Mouse (Mus musculus) macrophage (primary cell): Measurements from ENCODE around the gene Cep57l1. TPM values are rescaled to one million over a fixed set of nuclear protein-coding genes. Genes with fewer than 3 reads are reported as not detected.

Experiments
- H3K27ac ChIP-seq: fragments of 350-480 bp; formaldehyde crosslinking; 2 replicates; pipeline ENCODE4 v1.9.0; 2021
- H3K36me3 ChIP-seq: fragments of 350-480 bp; formaldehyde crosslinking; 2 replicates; pipeline ENCODE4 v1.9.0; 2021; ENCODE audit errors: inconsistent target
- H3K4me3 ChIP-seq: fragments of 350-480 bp; formaldehyde crosslinking; 2 replicates; pipeline ENCODE4 v1.9.0; 2021; ENCODE audit errors: inconsistent target
- H3K79me2 ChIP-seq: fragments of 350-480 bp; formaldehyde crosslinking; 2 replicates; pipeline ENCODE4 v1.9.0; 2021; ENCODE audit errors: inconsistent target
- WGBS: methylation state at CpG from one replicate; pipeline ENCODE4 v1.1.7; 2026; ENCODE audit warnings: inconsistent platforms; ENCODE audit not compliant: missing documents; 5-methylcytosine and 5-hydroxymethylcytosine counted together
- polyA plus RNA-seq: library from polyadenylated mRNA; stranded (reverse); fragments of 250-400 nt; gene quantifications from 3 replicates; pipeline ENCODE4 v1.2.4, GENCODE M21; 2018; ENCODE audit warnings: inconsistent platforms
- total RNA-seq, 78 experiments: library from RNA; depleted of rRNA; stranded (reverse); fragments of 250-400 nt; gene quantifications; 1 replicate in 9 of 78; 2 replicates in 24 of 78; 3 replicates in 43 of 78; 4 replicates in 2 of 78; pipeline ENCODE4 v1.2.4; 2018; ENCODE audit warnings: inconsistent platforms in 56 of 78

The Cep57l1 gene
- 10 to 100 TPM in 19 of 26 experiments, 1 to 10 TPM in 7; 1.1 to 48.5 (median 24.5) TPM for total RNA-seq (2018; cell fraction: chromatin; rRNA removed)
- total RNA-seq (2018; cell fraction: cytosol; rRNA removed) = 1 to 10 TPM; 1.6 to 6.6 (median 4.3) TPM
- 10 to 100 TPM in 16 of 26 experiments, 1 to 10 TPM in 9, under 1 TPM in 1; 0.98 to 36.0 (median 13.1) TPM for total RNA-seq (2018; cell fraction: nucleus; rRNA removed)
- 3.9 to 8.9 TPM (median 4.9 TPM) in 3 replicates for polyA plus RNA-seq

DNA sequence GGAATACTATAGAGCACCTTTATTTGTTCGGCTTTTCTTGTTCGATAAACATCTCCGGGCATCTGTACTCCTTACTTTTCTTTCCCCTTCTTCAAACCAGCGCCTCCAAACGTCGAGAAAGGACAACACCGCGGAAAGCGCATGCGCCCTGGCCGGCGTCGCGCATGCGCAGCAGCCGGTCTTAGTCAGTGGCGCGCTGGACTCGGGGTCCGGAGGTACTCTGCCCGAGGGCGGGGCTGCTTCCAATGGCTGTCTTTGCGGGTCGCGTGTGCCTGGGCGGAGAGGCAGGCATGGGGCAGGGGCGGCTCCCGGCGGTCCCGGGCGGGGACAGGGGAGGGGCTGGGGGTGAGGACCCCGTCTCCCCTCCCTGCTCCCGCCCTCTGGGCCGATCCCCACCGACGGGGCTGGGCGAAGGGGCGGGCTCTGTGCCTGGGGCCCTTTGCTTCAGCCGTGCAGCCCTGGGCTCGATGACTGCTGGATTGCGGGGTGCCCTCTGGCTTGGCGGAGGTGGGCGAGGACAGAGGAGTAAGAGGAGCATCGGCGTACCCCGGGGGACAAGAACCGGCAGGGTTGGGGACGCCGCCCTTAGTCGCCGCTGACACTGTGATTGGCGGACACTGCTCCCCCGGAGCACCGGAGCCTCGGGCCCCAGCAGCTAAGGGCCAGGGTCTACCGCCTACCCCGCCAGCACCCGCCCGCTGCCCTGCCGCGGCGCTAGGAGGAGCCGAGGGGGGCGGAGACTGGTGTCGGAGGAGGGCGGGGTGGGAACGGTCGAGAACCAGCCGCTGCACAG lies at the start of gene Cep57l1, which contains the start of gene Sesn1:
TSS of gene Cep57l1 (minus strand) at position 101 of the 793 bp plus-strand sequence.
TSS of gene Sesn1 (plus strand) at position 165 of the 793 bp plus-strand sequence.
- no peaks in the 10 kb centered on the region for H3K36me3 ChIP-seq
- H3K79me2 ChIP-seq = peaks cover 43% of the 10 kb centered on the region
- WGBS = under 1% methylated on average over 60 of the region's 69 CpGs
- H3K27ac ChIP-seq = peak within 1 kb of the TSS; percentile 78
- peak within 1 kb of the TSS; percentile 60 for H3K4me3 ChIP-seq

DNA sequence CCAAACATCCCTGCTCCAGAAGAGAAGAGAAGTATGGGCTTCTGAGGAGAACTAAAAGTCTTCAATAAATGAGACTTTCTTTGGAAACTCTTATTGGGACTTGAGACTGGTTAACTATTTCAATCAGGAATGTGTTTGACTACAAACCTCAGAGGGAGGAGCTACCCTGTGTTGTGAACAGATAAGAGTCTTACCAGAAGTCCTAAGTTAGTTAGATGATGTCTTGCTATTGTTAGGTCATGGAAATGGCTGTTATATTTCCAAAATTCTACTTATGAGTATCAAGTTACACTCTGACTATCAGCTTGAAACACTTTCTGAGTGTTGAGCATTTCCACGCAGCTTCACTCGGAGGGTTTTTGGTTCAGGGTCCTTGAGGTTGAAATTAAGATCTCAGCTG lies 39.0 kb upstream of the Cep57l1 start:
- WGBS = 92% methylated on average over 2 of the region's 2 CpGs
- Histone ChIP-seq H3K27ac (no peak overlapping the region), H3K36me3 (no peaks in the 10 kb centered on the region), H3K79me2 (no peaks in the 10 kb centered on the region), H3K4me3 (no peak overlapping the region)

DNA sequence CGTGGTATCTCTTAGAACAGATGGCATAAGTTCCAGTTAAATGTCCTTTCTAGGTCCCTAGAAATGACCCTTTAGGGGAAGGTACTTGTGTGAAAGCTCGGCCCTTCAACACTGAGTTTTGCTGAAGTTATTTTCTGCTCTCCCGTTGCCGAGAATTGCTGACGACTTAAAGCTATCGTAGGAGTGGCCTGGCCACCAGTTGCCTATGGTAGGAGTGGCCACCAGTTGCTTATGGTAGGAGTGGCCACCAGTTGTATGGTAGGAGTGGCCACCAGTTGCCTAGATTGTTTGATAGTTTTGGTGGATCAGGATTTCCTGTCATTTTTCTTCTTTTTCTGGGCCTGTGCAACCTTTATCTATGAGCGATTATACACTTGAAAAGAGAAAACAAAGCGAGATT lies 38.1 kb upstream of the Cep57l1 start:
- no peak overlapping the region for H3K27ac ChIP-seq
- WGBS = 93% methylated on average over 8 of the region's 8 CpGs
- H3K4me3 ChIP-seq = no peak overlapping the region
- H3K36me3 ChIP-seq = no peaks in the 10 kb centered on the region
- H3K79me2 ChIP-seq = no peaks in the 10 kb centered on the region

DNA sequence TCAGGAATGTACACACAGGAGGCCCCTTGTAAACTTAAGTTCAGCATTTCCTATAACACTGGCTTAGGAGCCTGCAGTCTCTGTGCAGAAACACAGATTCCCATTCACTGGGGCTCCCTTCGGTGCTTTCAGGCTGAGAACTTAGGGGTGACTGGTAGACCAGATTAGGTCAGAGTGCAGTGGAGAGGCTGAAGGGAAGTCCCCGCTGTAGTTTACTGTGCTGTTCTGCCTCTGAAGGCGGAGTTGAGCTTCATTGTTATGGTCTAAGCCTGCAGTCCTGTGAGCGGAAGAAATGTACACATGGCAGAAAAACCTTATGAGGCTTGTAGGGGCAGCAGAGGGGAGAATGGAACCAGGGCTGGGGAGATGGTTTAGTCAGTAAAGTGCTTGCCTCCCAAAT lies 29.2 kb upstream of the Cep57l1 start:
- 89% methylated on average over 4 of the region's 4 CpGs for WGBS
- H3K4me3 ChIP-seq = no peak overlapping the region
- H3K36me3 ChIP-seq = no peaks in the 10 kb centered on the region
- H3K27ac ChIP-seq = no peak overlapping the region
- peaks cover 20% of the 10 kb centered on the region; the same call in 1 of the 2 replicates for H3K79me2 ChIP-seq

DNA sequence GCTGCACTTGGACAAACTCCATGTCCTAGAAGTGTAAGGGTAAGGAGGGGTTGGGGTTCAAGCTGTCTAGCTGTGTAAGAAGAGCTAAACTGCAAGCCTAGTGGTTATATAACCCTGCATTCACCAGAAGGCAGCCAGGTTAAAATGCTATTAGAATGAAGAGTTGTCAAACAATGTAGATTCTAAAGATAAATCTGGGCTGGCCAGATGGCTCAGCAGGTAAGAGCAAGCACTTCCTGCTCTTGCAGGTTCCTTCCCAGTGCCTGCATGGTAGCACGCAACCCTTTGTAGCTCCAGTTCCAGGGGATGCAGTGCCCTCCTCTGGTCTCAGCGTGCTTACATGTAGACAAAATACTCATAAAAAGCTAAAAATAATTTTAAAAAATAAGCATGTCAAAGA lies 24.5 kb upstream of the Cep57l1 start:
- 88% methylated on average over 2 of the region's 2 CpGs for WGBS
- Histone ChIP-seq H3K4me3 (no peak overlapping the region), H3K79me2 (peaks cover 58% of the 10 kb centered on the region; the same call in 1 of the 2 replicates), H3K36me3 (no peaks in the 10 kb centered on the region), H3K27ac (no peak overlapping the region)

DNA sequence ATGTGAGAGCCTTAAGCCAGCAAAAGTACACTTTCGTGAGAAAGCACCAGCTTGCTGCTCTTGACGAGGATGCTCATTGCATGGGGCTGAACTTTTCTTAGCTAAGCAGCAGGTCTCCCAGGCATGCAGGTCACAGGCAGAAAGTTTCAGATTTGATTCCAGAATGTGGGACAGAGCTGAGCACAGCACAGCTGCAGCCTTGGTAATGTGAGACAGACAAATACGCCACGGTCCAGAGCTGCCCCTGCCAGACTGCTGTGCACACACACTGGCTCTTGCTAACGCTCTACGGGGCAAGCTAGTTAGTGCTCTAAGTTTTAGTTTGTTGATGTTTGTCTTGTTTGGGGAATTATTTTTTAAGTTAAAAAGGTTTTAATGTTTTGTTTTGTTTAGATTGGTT lies 22.5 kb upstream of the Cep57l1 start:
- H3K36me3 ChIP-seq = no peaks in the 10 kb centered on the region
- 88% methylated on average over 6 of the region's 6 CpGs for WGBS
- no peak overlapping the region for H3K27ac ChIP-seq
- peaks cover 78% of the 10 kb centered on the region; the same call in 1 of the 2 replicates for H3K79me2 ChIP-seq
- H3K4me3 ChIP-seq = no peak overlapping the region

DNA sequence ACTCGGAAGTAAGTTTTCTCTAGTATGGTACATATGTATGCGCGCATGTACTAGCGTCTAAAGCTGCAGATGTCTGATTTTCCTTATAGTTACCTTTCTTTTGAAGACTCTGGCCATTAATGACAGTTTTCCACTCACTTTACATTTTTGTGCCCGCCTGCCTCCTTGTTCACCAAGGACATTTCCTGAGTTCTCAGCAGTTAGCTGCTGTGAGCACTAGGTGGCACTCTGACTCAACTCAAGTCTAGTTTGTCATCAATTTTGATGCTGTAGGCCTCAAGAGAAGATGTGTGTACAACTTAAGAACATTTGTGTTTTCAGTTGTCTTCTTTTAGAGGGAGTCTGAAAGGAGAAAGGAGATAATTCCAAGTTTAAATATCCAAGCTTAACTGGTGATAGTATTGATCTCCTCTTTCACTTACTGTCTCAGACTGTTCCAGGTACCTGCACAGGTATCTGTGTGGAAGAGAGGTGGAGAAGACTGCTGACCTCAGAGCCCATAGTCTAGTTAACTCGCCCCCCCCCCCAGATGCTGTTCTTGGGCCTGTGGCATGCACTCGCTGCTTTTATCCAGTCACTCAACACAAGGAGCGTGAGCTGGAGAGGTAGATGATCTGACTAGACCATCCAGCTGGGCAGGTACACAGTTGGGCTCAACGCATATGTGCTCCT lies 21.3 kb upstream of the Cep57l1 start:
- peaks cover 80% of the 10 kb centered on the region for H3K79me2 ChIP-seq
- H3K36me3 ChIP-seq = no peaks in the 10 kb centered on the region
- peak overlapping the region; percentile 29; the same call in 1 of the 2 replicates for H3K27ac ChIP-seq
- WGBS = 52% methylated on average over 8 of the region's 9 CpGs
- H3K4me3 ChIP-seq = no peak overlapping the region

DNA sequence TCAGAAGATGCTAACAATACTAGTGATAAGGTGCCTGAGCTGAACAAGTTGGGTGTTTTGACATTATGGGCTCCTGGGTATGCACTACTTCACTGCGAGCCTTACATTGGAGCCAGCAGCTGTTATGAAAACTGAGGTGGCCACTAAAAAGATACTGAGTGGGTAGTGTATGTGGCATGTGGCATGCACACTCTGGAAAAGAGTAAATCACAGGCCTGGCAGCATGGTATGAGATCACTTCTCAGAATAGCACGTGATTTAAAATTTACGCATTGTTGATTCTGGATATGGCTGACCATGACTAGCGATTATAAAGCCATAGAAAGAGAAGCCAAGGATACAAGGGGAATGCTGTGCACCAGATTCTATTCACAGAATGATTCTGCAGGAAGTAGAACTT lies 20.8 kb upstream of the Cep57l1 start:
- Histone ChIP-seq H3K27ac (peak overlapping the region; percentile 29; the same call in 1 of the 2 replicates), H3K4me3 (no peak overlapping the region), H3K36me3 (no peaks in the 10 kb centered on the region), H3K79me2 (peaks cover 84% of the 10 kb centered on the region)
- WGBS = 79% methylated on average over 4 of the region's 4 CpGs

DNA sequence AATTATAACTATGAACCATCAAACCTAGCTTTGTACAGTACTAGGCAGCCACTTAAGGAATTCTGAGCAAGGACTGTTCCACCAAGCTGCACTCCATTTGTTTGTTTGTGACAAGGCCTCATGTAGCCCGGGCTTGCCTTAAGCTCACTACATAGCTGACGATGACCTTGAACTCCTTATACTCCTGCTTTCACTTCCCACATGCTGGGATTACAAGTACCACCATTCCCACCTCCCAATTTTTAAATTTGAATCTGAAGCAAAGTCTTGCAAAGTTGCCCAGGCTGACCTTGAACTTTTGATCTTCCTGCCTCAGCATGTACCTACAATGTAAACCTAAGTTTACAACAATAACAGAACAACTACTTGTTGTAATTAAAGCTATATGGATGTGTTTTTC lies 20.3 kb upstream of the Cep57l1 start:
- Histone ChIP-seq H3K4me3 (no peak overlapping the region), H3K36me3 (no peaks in the 10 kb centered on the region), H3K27ac (no peak overlapping the region), H3K79me2 (peaks cover 84% of the 10 kb centered on the region)
- WGBS = 84% methylated on average over 2 of the region's 2 CpGs

DNA sequence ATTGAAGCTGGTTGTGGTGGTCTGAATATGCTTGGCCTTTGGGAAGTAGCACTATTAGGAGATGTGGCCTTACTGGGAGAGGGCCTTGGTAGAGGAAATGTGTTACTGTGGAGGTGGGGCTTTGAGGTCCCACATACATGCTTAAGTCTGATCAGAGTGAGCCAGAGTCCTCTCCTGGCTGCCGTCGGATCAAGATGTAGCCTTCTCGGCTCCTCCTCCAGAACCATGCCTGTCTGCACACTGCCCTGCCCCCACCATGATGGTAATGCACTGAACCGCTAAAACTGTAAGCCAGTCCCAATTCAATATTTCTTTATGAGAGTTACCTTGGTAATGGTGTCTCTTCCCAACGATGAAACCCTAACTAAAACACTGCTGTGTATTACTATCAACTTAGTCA lies 19.5 kb upstream of the Cep57l1 start:
- Histone ChIP-seq H3K79me2 (peaks cover 84% of the 10 kb centered on the region), H3K27ac (no peak overlapping the region), H3K4me3 (no peak overlapping the region), H3K36me3 (no peaks in the 10 kb centered on the region)
- WGBS = 94% methylated on average over 5 of the region's 5 CpGs

DNA sequence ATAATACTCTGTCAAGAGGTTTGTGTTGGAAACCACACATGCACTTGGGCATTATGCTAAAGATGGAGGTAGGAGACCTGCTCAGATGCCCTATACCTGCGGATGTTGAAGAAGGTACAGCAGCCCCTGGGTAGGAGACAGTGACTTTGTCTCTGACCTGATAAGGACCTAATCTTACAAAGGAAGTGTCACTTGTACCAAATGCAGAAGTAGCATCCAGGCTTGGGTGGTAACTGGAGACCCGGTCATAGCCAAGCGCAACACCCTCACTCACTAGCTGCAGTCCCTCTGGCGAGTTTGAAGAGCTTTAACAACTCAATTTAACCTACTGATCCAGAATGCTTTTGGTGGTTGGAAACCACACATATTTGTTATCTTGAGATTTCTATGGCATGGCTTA lies 18.1 kb upstream of the Cep57l1 start:
- Histone ChIP-seq H3K79me2 (peaks cover 82% of the 10 kb centered on the region), H3K27ac (no peak overlapping the region), H3K4me3 (no peak overlapping the region), H3K36me3 (no peaks in the 10 kb centered on the region)
- WGBS = 47% methylated on average over 4 of the region's 4 CpGs

DNA sequence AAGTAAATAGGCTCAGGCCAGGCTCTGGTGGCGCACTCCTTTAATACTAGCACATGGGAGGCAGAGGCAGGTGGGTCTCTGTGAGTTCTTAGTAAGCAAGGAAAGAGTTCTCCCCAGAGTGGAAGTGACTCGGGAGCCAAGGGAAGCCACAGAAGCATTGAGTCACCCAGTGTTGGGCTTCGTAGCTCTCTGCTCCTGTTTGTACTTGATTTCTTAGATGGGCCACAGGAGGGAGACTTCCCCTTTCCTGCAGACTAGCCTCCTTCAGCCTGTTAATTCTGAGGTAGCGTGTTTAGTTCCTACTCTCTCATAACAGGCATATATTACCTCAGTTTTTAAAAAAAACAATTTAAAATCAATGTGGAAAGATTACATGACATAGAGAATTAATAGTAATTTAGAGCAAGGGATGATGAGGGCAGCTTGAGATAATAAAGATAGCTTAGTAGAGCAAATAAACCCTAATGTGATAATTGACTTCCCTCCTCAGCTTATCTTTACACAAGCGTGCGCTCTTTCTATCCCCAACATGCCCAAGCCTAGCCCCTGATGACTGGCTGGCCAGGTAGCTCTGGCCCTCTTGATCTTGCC lies 16.9 kb upstream of the Cep57l1 start:
- H3K4me3 ChIP-seq = no peak overlapping the region

DNA sequence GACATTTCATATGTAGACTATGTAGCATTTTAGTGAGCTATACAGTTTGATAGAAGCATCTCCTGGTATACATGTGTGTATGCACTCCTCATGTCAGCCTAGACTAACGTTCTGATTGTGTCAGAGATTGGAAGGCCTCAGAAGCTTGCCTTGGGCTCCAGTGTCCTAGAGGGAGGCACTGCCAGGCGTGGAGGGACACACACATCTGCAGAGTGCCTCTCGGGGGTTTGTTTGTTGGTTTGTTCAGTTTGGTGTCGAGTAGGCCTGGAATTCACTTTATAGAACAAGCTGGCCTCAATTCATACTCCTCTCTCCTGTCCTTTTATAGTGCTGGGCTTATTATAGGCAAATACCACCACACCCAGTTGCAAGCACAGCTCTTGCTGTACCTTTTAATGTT lies 16.3 kb upstream of the Cep57l1 start:
- Histone ChIP-seq H3K79me2 (peaks cover 82% of the 10 kb centered on the region), H3K4me3 (no peak overlapping the region), H3K27ac (no peak overlapping the region), H3K36me3 (no peaks in the 10 kb centered on the region)
- WGBS = 100% methylated on average over 4 of the region's 4 CpGs

More for the DNA sequence above, 16.9 kb upstream of the Cep57l1 start:
- H3K36me3 ChIP-seq = no peaks in the 10 kb centered on the region
- 52% methylated on average over 6 of the region's 6 CpGs for WGBS
- H3K27ac ChIP-seq = no peak overlapping the region
- H3K79me2 ChIP-seq = peaks cover 82% of the 10 kb centered on the region

DNA sequence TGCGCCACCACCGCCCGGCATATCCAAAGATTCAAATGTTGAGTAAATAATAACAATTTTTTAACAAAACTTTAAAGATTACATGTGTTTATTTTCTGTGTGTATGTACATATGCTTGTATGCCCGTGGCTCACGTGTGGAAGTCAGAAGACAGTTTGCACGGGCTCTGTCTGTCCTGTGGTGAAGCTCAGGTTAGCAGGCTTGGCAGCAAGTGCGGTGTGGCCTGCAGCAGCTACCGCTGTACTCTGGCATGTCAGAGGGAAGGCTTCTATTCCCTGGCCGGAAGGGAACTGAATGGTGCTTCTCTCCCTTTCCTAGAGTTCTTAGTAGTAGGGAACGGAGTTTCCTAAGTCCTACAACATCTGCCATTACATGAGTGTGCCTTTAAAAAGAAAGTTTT lies 15.4 kb upstream of the Cep57l1 start:
- WGBS = 92% methylated on average over 10 of the region's 10 CpGs
- Histone ChIP-seq H3K4me3 (no peak overlapping the region), H3K79me2 (peaks cover 92% of the 10 kb centered on the region), H3K36me3 (no peaks in the 10 kb centered on the region), H3K27ac (no peak overlapping the region)
